In the genomic region with DNA sequence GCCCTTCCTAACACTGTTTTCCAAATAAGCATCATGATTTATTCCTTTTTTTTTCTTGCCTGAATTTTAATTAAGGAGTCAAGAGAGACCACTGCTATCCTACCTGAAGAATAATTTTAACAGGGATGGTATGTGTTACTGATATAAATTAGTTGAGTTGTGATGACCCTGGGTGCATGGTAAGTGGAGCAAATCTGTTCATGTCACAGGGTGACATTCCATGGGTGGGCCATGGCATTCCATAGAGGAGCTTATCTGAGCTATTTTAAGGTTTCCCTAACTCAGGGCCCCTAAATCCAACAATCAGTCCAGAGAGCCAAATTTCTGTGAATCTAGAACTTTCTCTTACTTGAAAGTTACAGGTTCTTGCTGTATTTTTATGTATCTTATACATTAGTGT, we compare ENCODE assay signal across 25 mouse cellular contexts. TPM values are rescaled to one million over a fixed set of nuclear protein-coding genes. Genes with fewer than 3 reads are reported as not detected.
DNase-seq lines count a peak whose midpoint lies in the region; ATAC-seq and TF ChIP-seq lines count a peak whose summit lies in the region.
"Had no signal": no experiment of that assay in that cellular context is flagged by ENCODE, and none has a peak within 500 bp of the region (broad histone marks: within the 10 kb centered on the region; RNA-seq: fewer than 3 reads in every experiment).

No protein-coding gene starts in this region.

- no peaks in the 10 kb centered on the region for H3K9me3 ChIP-seq in heart, embryonic 10.5 days
- H3K9me3 ChIP-seq in heart, embryonic 12.5 days (replicated peaks), result no peaks in the 10 kb centered on the region
- H3K9me3 ChIP-seq in heart, embryonic 15.5 days (replicated peaks), result no peaks in the 10 kb centered on the region
- H3K9me3 ChIP-seq in heart, postnatal 0 days (replicated peaks; ENCODE audit: control insufficient read depth, low read length), result no peaks in the 10 kb centered on the region
- H3K9me3 ChIP-seq: embryonic facial prominence, embryonic 10.5 days; embryonic facial prominence, embryonic 12.5 days; forebrain, embryonic 13.5 days; G1E had no signal

- intact Hi-C loops in heart, postnatal 10 days (cut with DNase I), result no loop called here
- intact Hi-C loops in heart, postnatal 25 days (cut with DNase I), result no loop called here

- TF ChIP-seq CTCF in heart, postnatal 0 days (IDR thresholded peaks at IDR 0.05; ENCODE audit: low read depth), result no peak

- no peak overlapping the region for H3K9ac ChIP-seq in heart, embryonic 12.5 days
- no peak overlapping the region for H3K9ac ChIP-seq in heart, embryonic 15.5 days
- H3K9ac ChIP-seq in heart, postnatal 0 days (replicated peaks; ENCODE audit: low read depth, low read length), result no peak overlapping the region
- H3K9ac ChIP-seq: embryonic facial prominence, embryonic 12.5 days; forebrain, embryonic 13.5 days had no signal

- H3K4me2 ChIP-seq in heart, embryonic 12.5 days, result no peak overlapping the region
- no peak overlapping the region for H3K4me2 ChIP-seq in heart, embryonic 15.5 days
- H3K4me2 ChIP-seq in heart, postnatal 0 days (ENCODE audit: low read depth, low read length), result no peak overlapping the region
- H3K4me2 ChIP-seq: embryonic facial prominence, embryonic 12.5 days; forebrain, embryonic 13.5 days had no signal

- DNase-seq in heart, embryonic 10.5 days (ENCODE audit: low spot score), result no peak
- DNase-seq in heart, postnatal 10 days, result no peak
- DNase-seq in heart, adult 18-20 months, result no peak
- DNase-seq in heart, adult 9 months (ENCODE audit: low spot score in 2 of 2), result no peak
- no peak for DNase-seq in heart, postnatal 0 days (ENCODE audit: low spot score)
- DNase-seq in heart, postnatal 25 days (ENCODE audit: low spot score), result no peak
- DNase-seq: adrenal gland, adult 8-10 months; adrenal gland, postnatal 14 days; adrenal gland, postnatal 36 days; B cell, adult 2 months; cerebellum, adult 11-12 months; cerebellum, adult 2 months; cerebellum, adult 9-10 months; cerebellum, postnatal 10 days; cerebellum, postnatal 25 days had no signal

- no peak overlapping the region for H3K4me3 ChIP-seq in heart, embryonic 10.5 days
- no peak overlapping the region for H3K4me3 ChIP-seq in heart, embryonic 12.5 days
- H3K4me3 ChIP-seq in heart, embryonic 15.5 days, result no peak overlapping the region
- no peak overlapping the region for H3K4me3 ChIP-seq in heart, postnatal 0 days (ENCODE audit: low read depth, low read length)
- H3K4me3 ChIP-seq: embryonic facial prominence, embryonic 10.5 days; embryonic facial prominence, embryonic 12.5 days; forebrain, embryonic 13.5 days had no signal

- peak overlapping the region; percentile 79 for H3K27ac ChIP-seq in heart, embryonic 10.5 days
- peak overlapping the region; percentile 33; the same call in 1 of the 2 replicates for H3K27ac ChIP-seq in heart, embryonic 12.5 days (ENCODE audit: poor library complexity, severe bottlenecking)
- no peak overlapping the region for H3K27ac ChIP-seq in heart, embryonic 15.5 days
- H3K27ac ChIP-seq in heart, postnatal 0 days (ENCODE audit: low read depth), result 0 out of 2 replicates have a peak overlapping the region, but pooled peaks have one; percentile 46
- H3K27ac ChIP-seq: embryonic facial prominence, embryonic 10.5 days; embryonic facial prominence, embryonic 12.5 days; forebrain, embryonic 13.5 days had no signal

- TF ChIP-seq EP300 in heart, postnatal 0 days (IDR thresholded peaks at IDR 0.05; ENCODE audit: low read depth), result no peak

- H3K36me3 ChIP-seq in heart, embryonic 10.5 days, result no peaks in the 10 kb centered on the region
- no peaks in the 10 kb centered on the region for H3K36me3 ChIP-seq in heart, embryonic 12.5 days
- no peaks in the 10 kb centered on the region for H3K36me3 ChIP-seq in heart, embryonic 15.5 days
- no peaks in the 10 kb centered on the region for H3K36me3 ChIP-seq in heart, postnatal 0 days (replicated peaks; ENCODE audit: control insufficient read depth, insufficient read depth, low read length)
- H3K36me3 ChIP-seq: embryonic facial prominence, embryonic 10.5 days; embryonic facial prominence, embryonic 12.5 days; G1E had no signal

- no peak for ATAC-seq in heart, embryonic 12.5 days (ENCODE audit: insufficient number of reproducible peaks, low FRiP score)
- peak; percentile 58 for ATAC-seq in heart, embryonic 15.5 days (replicated peaks; ENCODE audit: insufficient number of reproducible peaks, insufficient read depth, low FRiP score, low read depth)
- peak; percentile 70 for ATAC-seq in heart, postnatal 0 days (ENCODE audit: insufficient read depth, low read depth)
- ATAC-seq: activated CD4-positive, CD25-positive, alpha-beta regulatory T cell, adult 4 months; CD4-positive, CD25-positive, alpha-beta regulatory T cell, adult 4 months; forebrain, embryonic 13.5 days; Patski had no signal

- peaks cover 22% of the 10 kb centered on the region for H3K4me1 ChIP-seq in heart, embryonic 10.5 days
- H3K4me1 ChIP-seq in heart, embryonic 12.5 days (replicated peaks), result peaks cover 11% of the 10 kb centered on the region
- peaks cover 16% of the 10 kb centered on the region for H3K4me1 ChIP-seq in heart, embryonic 15.5 days (replicated peaks)
- peaks cover 13% of the 10 kb centered on the region for H3K4me1 ChIP-seq in heart, postnatal 0 days (ENCODE audit: control insufficient read depth, insufficient read depth)
- H3K4me1 ChIP-seq: embryonic facial prominence, embryonic 10.5 days; embryonic facial prominence, embryonic 12.5 days; forebrain, embryonic 13.5 days had no signal

- H3K27me3 ChIP-seq in heart, embryonic 10.5 days (ENCODE audit: insufficient read depth, poor library complexity, severe bottlenecking), result no peaks in the 10 kb centered on the region
- no peaks in the 10 kb centered on the region for H3K27me3 ChIP-seq in heart, embryonic 12.5 days (replicated peaks)
- no peaks in the 10 kb centered on the region for H3K27me3 ChIP-seq in heart, embryonic 15.5 days
- H3K27me3 ChIP-seq in heart, postnatal 0 days (ENCODE audit: control insufficient read depth, insufficient read depth, low read length), result no peaks in the 10 kb centered on the region
- H3K27me3 ChIP-seq: CH12.LX; embryonic facial prominence, embryonic 12.5 days; forebrain, embryonic 13.5 days; Patski had no signal

RNA-seq across cellular contexts. Expression of gene Cacnb2, which starts 31.6 kb away (rescaled TPM):
- 8.3 and 11.3 TPM in 2 replicates for polyA plus RNA-seq in heart, embryonic 10.5 days (2016; fragmentation: Nextera tagmentation; extraction: Ambion mirVana)
- total RNA-seq in heart, postnatal 10 days (2021), result 10 to 100 TPM; 60.1 to 74.8 TPM
- 11.0 and 13.0 TPM in 2 replicates for polyA plus RNA-seq in heart, embryonic 12.5 days (2016; fragmentation: Nextera tagmentation; extraction: Ambion mirVana)
- total RNA-seq in heart, adult 18-20 months (2021), result 10 to 100 TPM; 81.5 to 86.5 TPM
- polyA plus RNA-seq in heart, embryonic 15.5 days (2015; fragmentation: Nextera tagmentation; extraction: Ambion mirVana), result 10.1 and 12.2 TPM in 2 replicates
- 47.6 and 71.6 TPM in 2 replicates for total RNA-seq in heart, postnatal 0 days (2014; rRNA removed; ENCODE audit: low replicate concordance)
- 11.5 and 12.1 TPM in 2 replicates for polyA plus RNA-seq in heart, postnatal 0 days (2015; fragmentation: Nextera tagmentation; extraction: Ambion mirVana)
- total RNA-seq in heart, postnatal 25 days (2021), result 10 to 100 TPM; 55.1 to 80.7 TPM
- polyA plus RNA-seq: G1E had no signal
